Mouse (Mus musculus): ENCODE measurements around the gene Csnk1g2. TPM values are rescaled to one million over a fixed set of nuclear protein-coding genes. Genes with fewer than 3 reads are reported as not detected.

Csnk1g2 gene
- total RNA-seq, 2 experiments from 2014 or later = 123 to 131 TPM

- intact Hi-C loops (cut with DNase I) = loop anchor here (2.0 kb wide), 1 partner anchor 14 kb away; no protein-coding TSS in a partner anchor
- no peak for DNase-seq
Observed at GRCm38 (mm10) chr10:80674851-80675404, 52.3 kb downstream of the Csnk1g2 start.

GRCm38 (mm10) chr10:80675405-80676197 lies 53.0 kb downstream of the Csnk1g2 start:
- intact Hi-C loops (cut with DNase I) = loop anchor here (2.0 kb wide), 1 partner anchor 15 kb away; no protein-coding TSS in a partner anchor
- DNase-seq = no peak

DNA sequence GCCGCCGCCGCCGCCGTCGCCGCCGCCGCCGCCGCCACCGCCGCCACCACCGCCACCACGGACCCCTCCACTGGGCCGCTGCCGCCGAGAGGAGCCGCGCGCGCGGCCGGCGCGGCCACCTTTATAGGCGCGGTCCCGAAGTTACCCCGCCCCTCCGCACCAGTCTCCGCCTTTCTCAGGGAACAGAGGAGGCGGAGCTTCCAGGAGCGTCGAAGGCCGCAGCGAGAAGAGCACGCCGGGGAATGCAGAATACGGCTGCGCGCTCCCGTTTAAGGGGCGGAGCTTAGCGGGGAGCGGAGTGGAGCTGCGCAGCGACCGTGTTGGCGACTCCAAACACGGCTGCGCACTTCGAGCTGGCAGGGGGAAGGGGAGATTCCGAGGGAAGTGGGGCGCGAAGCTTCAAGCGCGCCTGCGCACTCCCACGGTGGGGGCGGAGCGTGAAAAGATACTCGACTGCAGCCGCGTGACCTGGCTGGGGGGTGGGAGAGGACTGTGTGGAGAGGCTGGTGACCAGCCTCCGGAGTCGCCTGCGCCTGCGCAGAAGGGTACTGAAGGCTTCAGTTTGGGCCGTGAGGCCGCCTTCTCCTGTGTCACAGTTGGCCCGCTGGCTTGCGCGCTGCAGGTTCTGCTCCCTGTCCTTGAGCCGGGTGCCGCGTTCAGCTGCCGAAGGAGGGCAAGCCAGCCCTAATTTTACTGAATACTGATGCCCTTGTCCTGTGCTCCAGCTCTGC lies 53.7 kb downstream of the Csnk1g2 start:
- peak; percentile 99 to 100 for DNase-seq
- intact Hi-C loops (cut with DNase I) = no loop called here

GRCm38 (mm10) chr10:80677128-80677875 lies 54.7 kb downstream of the Csnk1g2 start:
- intact Hi-C loops (cut with DNase I) = no loop called here
- DNase-seq = no peak

- DNase-seq = peak; percentile 95 to 96
- intact Hi-C loops (cut with DNase I) = no loop called here
Observed at GRCm38 (mm10) chr10:80677942-80678436, 55.4 kb downstream of the Csnk1g2 start, which contains the start of gene Mknk2. Gene Mknk2, minus strand, starts transcription at chr10:80678112.

DNA sequence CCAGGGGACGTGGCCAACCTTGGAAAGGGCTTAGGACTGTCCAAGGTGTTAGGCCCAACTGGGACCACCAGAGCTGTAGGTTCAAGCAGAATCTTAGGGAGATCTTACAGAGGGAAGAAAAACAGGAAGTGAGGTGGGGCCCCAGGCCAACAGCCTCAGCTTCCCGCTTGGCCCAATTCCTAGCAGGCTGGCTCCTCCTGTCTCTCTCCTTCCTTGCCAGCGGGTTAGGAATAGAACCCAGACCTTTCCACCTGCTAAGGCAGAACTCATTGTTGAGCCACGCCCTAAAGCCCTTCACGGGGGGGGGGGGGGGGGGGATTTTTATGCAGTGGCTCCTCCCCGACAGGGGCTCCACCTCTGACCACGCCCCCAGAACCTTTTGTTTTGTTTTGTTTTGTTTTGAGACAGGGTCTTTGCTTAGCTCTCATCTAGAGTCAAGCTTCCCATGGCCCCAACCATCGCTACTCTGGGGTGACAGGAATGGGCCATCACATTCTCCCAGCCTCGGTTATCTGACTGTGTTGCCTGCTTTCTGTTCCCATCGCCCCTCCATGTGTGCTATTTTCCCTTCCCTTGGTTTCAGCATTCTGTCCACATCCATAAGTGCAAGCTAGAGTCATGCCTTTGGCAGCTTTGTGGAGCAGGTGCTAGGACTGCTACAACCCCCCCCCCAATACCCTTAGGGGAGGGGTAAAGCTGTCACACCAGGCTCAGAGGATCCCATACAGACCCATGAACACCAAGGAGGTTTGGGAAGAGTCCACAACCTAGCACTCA lies 56.2 kb downstream of the Csnk1g2 start:
- peak; percentile 59 to 66 for DNase-seq
- intact Hi-C loops (cut with DNase I) = no loop called here

GRCm38 (mm10) chr10:80679556-80680259 lies 57.1 kb downstream of the Csnk1g2 start:
- intact Hi-C loops (cut with DNase I) = no loop called here

DNA sequence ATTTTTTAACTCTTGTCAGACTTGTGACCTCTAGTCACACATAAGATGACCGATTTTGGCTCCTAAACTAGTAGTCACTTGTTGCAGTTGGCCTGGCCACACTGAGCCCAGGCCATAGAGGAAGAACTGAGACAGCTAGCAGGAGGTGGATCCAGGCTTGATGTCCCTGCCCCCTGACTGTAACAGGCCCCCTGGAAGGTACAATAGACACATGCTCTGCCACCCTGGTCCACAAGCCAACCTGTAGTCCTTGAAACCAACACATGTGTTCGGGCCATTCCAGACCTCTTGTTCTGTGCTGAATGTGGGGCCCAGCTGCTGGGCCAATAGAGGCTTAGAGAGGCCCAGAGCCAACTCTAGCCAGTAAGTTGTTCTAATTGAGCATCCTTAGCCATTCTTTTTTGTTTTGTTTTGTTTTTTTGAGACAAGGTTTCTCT lies 57.6 kb downstream of the Csnk1g2 start:
- no peak for DNase-seq
- intact Hi-C loops (cut with DNase I) = no loop called here

More at GRCm38 (mm10) chr10:80679556-80680259, 57.1 kb downstream of the Csnk1g2 start:
- DNase-seq = no peak

DNA sequence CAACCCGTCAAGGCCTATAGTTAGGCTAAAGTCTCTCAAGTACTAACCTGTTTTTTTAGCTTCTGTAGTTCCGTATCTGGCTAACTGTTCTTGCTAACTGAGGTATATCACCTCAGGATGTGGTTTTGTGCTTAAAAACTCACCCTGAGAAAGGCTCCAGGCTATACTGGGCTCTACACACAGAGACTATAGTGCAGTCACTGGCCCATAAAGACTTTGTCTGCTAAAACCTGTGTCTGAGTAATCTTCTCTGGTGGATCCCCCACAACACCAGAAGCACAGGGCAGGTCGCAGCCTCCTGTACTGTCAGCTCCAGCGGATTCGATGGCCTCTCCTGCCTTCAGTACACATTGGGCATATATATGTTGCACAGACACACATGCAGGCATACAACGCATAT lies 59.4 kb downstream of the Csnk1g2 start:
- no peak for DNase-seq
- intact Hi-C loops (cut with DNase I) = no loop called here

DNA sequence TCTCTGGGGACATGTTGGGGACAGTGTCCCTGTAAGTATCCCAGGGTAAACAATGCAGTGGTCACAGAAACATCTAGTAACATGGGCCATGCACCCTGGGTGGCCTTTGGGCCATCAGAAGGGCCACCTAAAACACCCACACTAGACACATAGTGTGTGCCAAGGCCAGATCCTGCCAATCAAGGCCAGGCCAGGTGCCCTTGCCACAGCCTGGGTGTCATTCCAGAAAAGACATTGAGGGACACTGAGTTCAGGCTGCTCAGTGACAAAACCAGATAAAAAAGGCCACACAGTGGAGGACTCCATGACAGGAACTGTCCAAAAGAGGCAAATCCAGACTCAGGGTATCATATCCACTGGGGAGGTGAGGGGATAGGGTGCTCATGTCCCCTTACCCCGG lies 61.0 kb downstream of the Csnk1g2 start:
- intact Hi-C loops (cut with DNase I) = loop anchor here (2.0 kb wide), 1 partner anchor 73 kb away; no protein-coding TSS in a partner anchor
- no peak for DNase-seq

DNA sequence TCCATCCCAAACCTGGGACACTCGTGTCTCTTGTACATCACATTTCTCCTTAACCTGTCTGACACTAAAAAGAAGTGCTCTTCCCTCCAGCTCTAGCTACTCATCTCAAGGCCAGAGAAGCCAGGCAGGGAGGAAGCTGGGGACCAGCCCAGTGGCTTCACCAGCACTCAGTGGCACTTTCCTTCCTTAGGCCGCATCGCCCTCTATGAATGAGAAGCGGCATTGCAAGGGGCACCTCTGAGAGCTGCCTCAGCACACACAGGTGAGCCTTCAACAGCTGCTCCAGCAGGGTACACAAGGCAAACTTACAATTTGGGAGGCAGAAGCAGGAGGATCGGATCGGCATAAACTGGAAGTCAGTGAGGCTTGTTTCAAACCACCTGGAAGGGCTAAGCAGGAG lies 61.6 kb downstream of the Csnk1g2 start:
- intact Hi-C loops (cut with DNase I) = loop anchor here (2.0 kb wide), 1 partner anchor 73 kb away; no protein-coding TSS in a partner anchor

DNA sequence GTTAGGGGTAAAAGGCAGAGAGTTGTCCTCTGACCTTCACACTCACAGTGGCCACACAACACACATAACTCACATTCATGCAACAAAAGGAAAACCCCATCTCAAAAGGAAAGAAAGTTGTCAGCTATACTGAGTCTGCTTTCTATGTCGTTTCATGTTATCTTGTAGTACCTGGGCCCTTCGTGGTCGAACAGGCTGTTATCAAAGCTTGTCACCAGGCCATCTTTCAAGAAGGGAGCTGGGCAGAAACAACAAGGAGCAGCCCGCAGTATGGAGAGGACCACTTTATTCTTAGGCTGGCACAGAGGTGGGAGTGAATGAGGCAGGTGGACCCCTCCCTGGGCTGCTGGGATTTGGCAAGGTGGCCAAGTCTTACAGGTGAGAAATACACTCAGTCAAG lies 62.3 kb downstream of the Csnk1g2 start:
- intact Hi-C loops (cut with DNase I) = loop anchor here (1.0 to 2.0 kb wide), 2 partner anchors 26 to 74 kb away; no protein-coding TSS in a partner anchor
- no peak for DNase-seq

More for the DNA sequence above, 61.6 kb downstream of the Csnk1g2 start:
- DNase-seq = peak; percentile 65 to 80

DNA sequence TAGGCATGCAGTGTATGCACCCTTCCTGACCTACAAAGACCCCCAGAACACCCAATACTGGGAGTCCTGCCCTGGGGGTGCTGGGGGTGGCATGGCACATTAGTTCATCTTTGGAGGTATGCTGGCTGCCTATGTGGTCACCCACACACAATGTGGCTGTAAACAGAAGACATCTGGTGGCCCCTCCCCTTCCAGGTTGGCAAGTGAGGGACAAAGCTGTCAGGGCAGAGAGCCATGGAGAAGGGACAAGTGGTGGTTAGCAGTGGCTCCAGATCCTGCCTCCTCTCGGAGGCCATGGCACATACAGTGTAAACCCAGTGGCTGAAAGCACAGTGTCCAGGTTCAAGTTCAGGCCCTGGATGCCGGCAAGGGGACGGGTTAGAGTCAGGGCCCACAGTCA lies 64.0 kb downstream of the Csnk1g2 start:
- DNase-seq = no peak
- intact Hi-C loops (cut with DNase I) = no loop called here

DNA sequence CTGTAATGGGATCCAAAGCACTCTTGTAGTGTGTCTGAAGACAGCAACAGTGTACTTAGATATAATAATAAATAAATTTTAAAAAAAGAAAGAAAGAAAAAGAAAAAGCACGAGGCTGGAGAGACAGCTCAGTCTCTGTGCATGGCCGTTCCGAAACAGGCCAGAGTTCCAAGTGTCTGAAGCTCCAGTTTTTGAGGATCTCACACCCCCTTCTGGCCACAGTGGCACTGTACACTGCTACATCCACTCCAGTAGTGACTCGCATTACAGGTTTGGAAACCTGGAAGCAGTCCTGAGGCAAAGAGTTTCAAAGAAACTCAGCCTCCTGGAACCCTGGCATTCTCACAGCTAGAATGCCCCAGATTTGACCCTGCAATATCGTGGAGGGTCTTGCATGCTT lies 65.2 kb downstream of the Csnk1g2 start:
- peak; percentile 71 to 80 for DNase-seq
- intact Hi-C loops (cut with DNase I) = loop anchor here (1.0 kb wide), 1 partner anchor 122 kb away; no protein-coding TSS in a partner anchor
